Mouse (Mus musculus) thymus, postnatal 10 days (tissue): ENCODE measurements around the gene H2al1c.
"Not testable (repeated sequence)": the region's sequence is repeated elsewhere in the genome, so short reads cannot be mapped to it uniquely, and the experiment has no call there.

Experiments
- DNase-seq, 2 experiments: peaks; one replicate each; pipeline ENCODE4 v3.0.0; 2021; ENCODE audit warnings: low spot score in 2 of 2

The H2al1c gene

GRCm38 (mm10) chrX:11305355-11305754 lies at the start of gene H2al1c:
H2al1c (plus strand) TSS chrX:11305655.
- not testable (repeated sequence) for DNase-seq

GRCm38 (mm10) chrX:11264918-11265317 lies 40.5 kb upstream of the H2al1c start:
- DNase-seq: no peak

- DNase-seq: no peak
Observed at GRCm38 (mm10) chrX:11267791-11268190, 37.7 kb upstream of the H2al1c start.

GRCm38 (mm10) chrX:11269074-11269473 lies 36.4 kb upstream of the H2al1c start:
- DNase-seq: no peak

- no peak for DNase-seq
Observed at GRCm38 (mm10) chrX:11273190-11273589, 32.3 kb upstream of the H2al1c start.

- DNase-seq: no peak
Observed at GRCm38 (mm10) chrX:11277083-11277482, 28.4 kb upstream of the H2al1c start.

GRCm38 (mm10) chrX:11280741-11281140 lies 24.7 kb upstream of the H2al1c start:
- no peak for DNase-seq

- no peak for DNase-seq
Observed at GRCm38 (mm10) chrX:11288306-11288882, 17.1 kb upstream of the H2al1c start.

GRCm38 (mm10) chrX:11289244-11289643 lies 16.2 kb upstream of the H2al1c start:
- DNase-seq: no peak

- not testable (repeated sequence) for DNase-seq
Observed at GRCm38 (mm10) chrX:11298957-11299356, 6.5 kb upstream of the H2al1c start, which contains the start of gene H2al1a. H2al1a (plus strand) TSS chrX:11299257.

- not testable (repeated sequence) for DNase-seq
Observed at GRCm38 (mm10) chrX:11302132-11302531, 3.3 kb upstream of the H2al1c start, which contains the start of gene H2al1b. H2al1b (plus strand) TSS chrX:11302432.

- not testable (repeated sequence) for DNase-seq
Observed at GRCm38 (mm10) chrX:11308524-11308923, 3.1 kb downstream of the H2al1c start, which contains the start of gene H2al1d. H2al1d (plus strand) TSS chrX:11308824.

GRCm38 (mm10) chrX:11311634-11312033 lies 6.2 kb downstream of the H2al1c start, which contains the start of gene H2al1e:
H2al1e (plus strand) TSS chrX:11311934.
- not testable (repeated sequence) for DNase-seq

GRCm38 (mm10) chrX:11314858-11315257 lies 9.4 kb downstream of the H2al1c start, which contains the start of gene H2al1f:
H2al1f (plus strand) TSS chrX:11315158.
- not testable (repeated sequence) for DNase-seq

- not testable (repeated sequence) for DNase-seq
Observed at GRCm38 (mm10) chrX:11317956-11318355, 12.5 kb downstream of the H2al1c start, which contains the start of gene H2al1g. H2al1g (plus strand) TSS chrX:11318256.

- not testable (repeated sequence) for DNase-seq
Observed at GRCm38 (mm10) chrX:11321192-11321591, 15.7 kb downstream of the H2al1c start, which contains the start of gene H2al1h. H2al1h (plus strand) TSS chrX:11321492.

GRCm38 (mm10) chrX:11324359-11324758 lies 18.9 kb downstream of the H2al1c start, which contains the start of gene H2al1i:
H2al1i (plus strand) TSS chrX:11324659.
- not testable (repeated sequence) for DNase-seq

- not testable (repeated sequence) for DNase-seq
Observed at GRCm38 (mm10) chrX:11327522-11327921, 22.1 kb downstream of the H2al1c start, which contains the start of gene H2al1j. H2al1j (plus strand) TSS chrX:11327822.

GRCm38 (mm10) chrX:11345762-11346161 lies 40.3 kb downstream of the H2al1c start:
- DNase-seq: no peak

- DNase-seq: no peak
Observed at GRCm38 (mm10) chrX:11346756-11347155, 41.3 kb downstream of the H2al1c start.
